Mouse (Mus musculus) gastrocnemius, adult 2 months (tissue): ENCODE measurements at regions not wholly inside any gene's neighbourhood (a gene's known extent, or its start where the extent isn't known, plus 50 kb on each side); places are given as distances from the start of the nearest gene placed in this dataset.

Experiments used
- DNase-seq: peaks from one replicate; pipeline ENCODE4 v3.0.0; 2022
- H3K27ac ChIP-seq: fragments of 200-600 bp; 2 replicates; pipeline ENCODE4 v1.8.1; 2022; ENCODE audit warnings: mild to moderate bottlenecking
- H3K4me3 ChIP-seq: fragments of 200-600 bp; 2 replicates; pipeline ENCODE4 v1.8.1; 2022; ENCODE audit warnings: mild to moderate bottlenecking, moderate library complexity
- CTCF ChIP-seq: fragments of 200-600 bp; IDR thresholded peaks from 2 replicates; pipeline ENCODE4 v1.8.1; 2022; ENCODE audit warnings: antibody characterized with exemption, mild to moderate bottlenecking, moderate library complexity
- intact Hi-C: fragments of 180-260 bp; cut with DNase I; formaldehyde crosslinking; loops from one replicate; pipeline ENCODE4 v1.15.1; 2025

GRCm38 (mm10) chrX:92981141-92981540, 305.1 kb upstream of the Arx start:
- Histone ChIP-seq H3K4me3 (no peak overlapping the region), H3K27ac (no peak overlapping the region)
- TF ChIP-seq CTCF, result no peak
- DNase-seq, result no peak
- intact Hi-C loops, result no loop called here

DNA sequence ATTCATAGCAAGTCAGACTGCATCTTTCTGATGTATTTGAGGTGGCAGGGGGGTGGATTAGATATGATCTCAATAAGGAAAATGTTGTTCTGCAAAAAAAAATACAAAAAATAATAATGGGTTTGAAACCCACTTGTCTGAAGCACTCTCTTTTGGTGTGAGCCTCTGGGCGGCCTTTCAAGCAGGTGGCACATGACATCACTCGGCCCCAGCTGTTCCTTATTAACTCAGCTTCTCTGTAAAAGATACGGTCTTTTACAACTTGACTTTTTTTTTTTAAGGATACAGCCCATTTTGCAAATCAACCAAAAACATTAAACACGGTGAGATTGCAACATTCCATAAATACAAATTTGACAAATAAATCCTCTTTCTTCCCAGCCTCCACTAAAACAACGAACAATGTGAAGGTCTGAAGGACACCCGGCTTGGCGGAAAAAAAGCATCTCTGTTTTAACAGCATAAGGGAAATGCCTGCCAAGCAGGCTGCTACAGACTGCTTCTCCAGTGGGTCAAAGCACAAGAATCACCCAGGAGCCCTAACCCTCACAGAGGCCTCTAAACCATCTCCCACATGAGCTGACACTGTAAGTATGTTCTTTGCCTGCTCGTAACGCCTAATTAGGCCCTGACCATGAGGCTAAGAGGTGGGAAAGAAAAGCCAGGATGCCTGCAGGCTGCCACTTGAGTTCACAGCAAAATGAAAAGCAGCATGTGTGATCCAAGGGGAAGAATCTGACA, 283.8 kb upstream of the Arx start:
- DNase-seq, result peak; percentile 22
- no peak overlapping the region for H3K4me3 ChIP-seq
- no peak for TF ChIP-seq CTCF

GRCm38 (mm10) chrX:93006681-93007080, 279.6 kb upstream of the Arx start:
- intact Hi-C loops, result no loop called here
- H3K27ac ChIP-seq, result no peak overlapping the region
- no peak for TF ChIP-seq CTCF
- no peak for DNase-seq
- H3K4me3 ChIP-seq, result no peak overlapping the region

More for the DNA sequence above, 283.8 kb upstream of the Arx start:
- intact Hi-C loops, result no loop called here
- no peak overlapping the region for H3K27ac ChIP-seq

DNA sequence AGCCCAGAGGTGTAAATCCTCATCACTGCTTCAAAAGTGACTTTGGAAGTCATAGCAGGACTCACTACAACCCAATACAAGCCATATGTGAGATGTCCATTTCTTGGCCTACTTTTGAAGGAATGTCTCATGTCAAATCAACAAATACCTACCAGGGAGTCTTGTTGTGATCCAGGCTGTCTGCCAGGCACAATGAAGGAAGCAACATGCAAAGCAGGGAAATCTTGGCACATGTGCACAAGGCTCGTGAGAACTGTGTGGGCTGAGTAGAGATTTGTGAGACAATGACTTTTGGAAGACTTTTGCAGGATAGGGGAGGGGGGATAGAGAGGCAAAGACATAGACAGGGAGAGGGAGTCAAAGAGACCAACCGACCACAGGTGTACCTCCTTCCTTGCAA, 274.7 kb upstream of the Arx start:
- intact Hi-C loops, result no loop called here
- DNase-seq, result no peak
- TF ChIP-seq CTCF, result no peak
- no peak overlapping the region for H3K4me3 ChIP-seq
- no peak overlapping the region for H3K27ac ChIP-seq

- no peak for TF ChIP-seq CTCF
- H3K27ac ChIP-seq, result no peak overlapping the region
- DNase-seq, result no peak
- intact Hi-C loops, result no loop called here
- no peak overlapping the region for H3K4me3 ChIP-seq
Measured at GRCm38 (mm10) chrX:93016391-93016790, 269.9 kb upstream of the Arx start.

GRCm38 (mm10) chrX:93041096-93041495, 245.1 kb upstream of the Arx start:
- intact Hi-C loops, result no loop called here

GRCm38 (mm10) chrX:93042736-93043135, 243.5 kb upstream of the Arx start:
- intact Hi-C loops, result no loop called here
- H3K27ac ChIP-seq, result no peak overlapping the region
- no peak for TF ChIP-seq CTCF
- no peak overlapping the region for H3K4me3 ChIP-seq
- DNase-seq, result peak; percentile 16

More at GRCm38 (mm10) chrX:93041096-93041495, 245.1 kb upstream of the Arx start:
- TF ChIP-seq CTCF, result no peak
- H3K4me3 ChIP-seq, result no peak overlapping the region
- DNase-seq, result no peak
- H3K27ac ChIP-seq, result no peak overlapping the region

DNA sequence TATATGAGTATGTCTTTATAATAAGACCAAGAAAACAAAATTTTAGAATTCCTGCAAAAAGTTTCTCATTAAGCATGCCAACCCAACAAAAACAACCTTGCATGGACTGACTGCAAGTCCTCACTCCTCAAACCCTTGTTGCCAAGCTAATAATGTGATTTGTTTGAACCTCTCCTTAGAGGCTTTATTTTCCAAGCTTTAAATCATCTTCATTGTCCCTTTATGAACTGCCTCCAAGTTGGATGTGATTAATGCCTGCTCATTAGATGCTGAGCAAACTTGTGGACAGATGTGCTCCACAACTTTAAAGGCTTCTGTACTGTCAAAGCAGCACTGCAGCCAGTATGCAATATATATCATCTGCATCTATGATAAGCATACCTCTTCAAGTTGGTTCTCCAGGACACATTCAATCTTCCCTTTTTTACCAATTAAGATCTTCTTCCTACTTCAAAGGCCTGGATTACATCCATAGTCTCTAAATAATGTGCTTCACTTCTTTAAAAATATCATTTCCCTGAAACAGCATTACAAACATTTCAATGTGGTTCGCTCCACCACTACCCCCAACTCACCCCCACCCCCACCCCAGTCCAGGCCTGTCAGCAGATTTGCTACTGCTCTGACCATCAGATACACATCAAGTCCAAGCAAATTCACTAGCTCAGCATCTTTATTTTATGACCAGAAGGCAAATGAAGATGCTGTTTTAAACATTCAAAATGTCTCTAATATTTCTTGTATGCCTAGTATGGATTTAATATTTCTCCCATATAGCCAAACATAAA, 237.1 kb upstream of the Arx start:
- no peak for DNase-seq
- no peak for TF ChIP-seq CTCF
- H3K4me3 ChIP-seq, result no peak overlapping the region
- no peak overlapping the region for H3K27ac ChIP-seq
- intact Hi-C loops, result no loop called here

DNA sequence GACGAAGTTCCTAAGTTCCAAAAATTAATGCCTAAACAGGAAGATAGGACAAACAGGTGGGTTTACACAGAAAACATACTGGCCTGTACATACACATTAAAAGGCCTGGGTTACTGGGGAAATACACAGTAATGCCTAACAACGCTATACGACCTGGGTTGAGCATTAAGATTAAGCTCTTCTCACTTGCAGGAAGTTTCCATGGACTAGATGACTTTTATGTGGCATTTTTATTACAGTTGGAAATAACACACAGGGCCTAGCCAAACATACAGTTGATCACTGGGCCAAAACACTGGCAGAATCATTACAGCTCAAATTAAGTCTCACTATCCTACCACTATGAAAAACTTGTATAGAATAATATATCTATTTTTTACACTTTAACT, 236.5 kb upstream of the Arx start:
- no peak for DNase-seq
- intact Hi-C loops, result no loop called here
- Histone ChIP-seq H3K4me3 (no peak overlapping the region), H3K27ac (no peak overlapping the region)
- no peak for TF ChIP-seq CTCF

DNA sequence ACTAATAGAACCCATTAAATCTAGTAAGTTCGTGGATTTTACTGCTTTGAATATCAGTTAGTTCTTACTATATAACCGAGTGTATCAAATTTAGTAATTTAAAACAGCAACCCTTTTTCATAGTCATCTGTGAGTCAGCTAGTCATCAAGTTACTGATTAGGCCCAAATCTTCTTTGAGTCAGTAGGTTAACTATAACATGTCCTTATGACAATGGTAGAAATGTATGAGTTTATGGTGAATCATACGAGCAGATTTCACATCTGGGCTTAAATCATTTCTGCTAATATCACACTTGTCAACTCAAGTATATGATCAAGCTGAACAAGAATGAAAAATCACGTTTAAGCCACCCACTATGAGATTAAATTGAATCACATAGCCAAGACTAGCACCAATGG, 226.7 kb upstream of the Arx start:
- no peak for DNase-seq
- intact Hi-C loops, result no loop called here
- Histone ChIP-seq H3K4me3 (no peak overlapping the region), H3K27ac (no peak overlapping the region)
- TF ChIP-seq CTCF, result no peak

- DNase-seq, result no peak
- intact Hi-C loops, result no loop called here
- H3K27ac ChIP-seq, result no peak overlapping the region
- H3K4me3 ChIP-seq, result peak overlapping the region; percentile 23
- TF ChIP-seq CTCF, result no peak
Measured at GRCm38 (mm10) chrX:93068884-93069283, 217.4 kb upstream of the Arx start.

DNA sequence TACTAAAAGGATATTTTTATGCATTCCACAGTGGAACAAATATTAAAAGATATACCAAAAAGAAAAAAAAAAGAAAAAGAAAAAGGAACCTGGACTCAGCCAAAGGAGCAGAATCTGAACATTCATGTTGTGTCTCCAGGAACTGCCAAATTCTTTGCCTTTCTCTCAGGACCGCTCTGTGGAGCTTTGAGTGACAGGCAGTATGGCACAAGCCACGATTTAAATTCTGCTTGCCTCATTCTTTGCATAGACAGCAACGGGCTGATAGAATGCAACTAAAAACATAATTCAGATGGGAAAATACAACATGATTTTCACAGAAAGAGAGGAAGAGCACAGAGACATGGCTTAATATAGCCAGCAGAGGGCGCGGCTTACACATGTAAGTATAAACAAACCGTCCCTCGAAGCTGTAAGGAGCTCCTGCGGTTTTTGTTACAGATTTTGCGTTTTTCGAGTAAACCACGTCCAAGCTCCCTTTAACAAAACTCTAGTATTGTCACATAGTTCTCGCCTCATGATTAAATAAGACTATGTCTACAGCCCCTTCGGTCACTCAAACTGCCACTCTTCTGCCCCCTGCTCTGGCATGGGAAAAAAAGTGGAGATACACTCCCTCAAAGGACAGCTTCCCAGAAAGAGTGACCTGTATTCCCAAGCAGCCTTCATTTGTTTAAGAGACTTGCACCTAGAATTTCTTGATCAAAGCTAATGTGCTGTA, 216.5 kb upstream of the Arx start:
- Histone ChIP-seq H3K27ac (no peak overlapping the region), H3K4me3 (peak overlapping the region; percentile 57)
- peak; percentile 42 for DNase-seq
- intact Hi-C loops, result loop anchor here (2.0 to 10.0 kb wide), 3 partner anchors 195 to 488 kb away; no protein-coding TSS in a partner anchor
- TF ChIP-seq CTCF, result peak; percentile 77

GRCm38 (mm10) chrX:93070290-93070611, 216.0 kb upstream of the Arx start:
- intact Hi-C loops, result loop anchor here (2.0 to 10.0 kb wide), 3 partner anchors 195 to 487 kb away; no protein-coding TSS in a partner anchor
- TF ChIP-seq CTCF, result no peak
- no peak for DNase-seq
- no peak overlapping the region for H3K27ac ChIP-seq
- no peak overlapping the region for H3K4me3 ChIP-seq
